Mouse (Mus musculus) embryonic fibroblast, embryonic 13.5 days (primary cell): ENCODE data around the gene Dtx2.

Source experiments
- CTCF ChIP-seq: IDR thresholded peaks from 2 replicates; pipeline ENCODE4 v1.5.1; 2011; ENCODE audit warnings: mild to moderate bottlenecking, control low read depth, low read length, moderate library complexity, borderline replicate concordance; ENCODE audit not compliant: insufficient read depth
- POLR2A ChIP-seq: IDR thresholded peaks from 2 replicates; pipeline ENCODE4 v1.6.1; 2011; ENCODE audit warnings: low read depth, mild to moderate bottlenecking, control low read depth, low read length, moderate library complexity

DNA sequence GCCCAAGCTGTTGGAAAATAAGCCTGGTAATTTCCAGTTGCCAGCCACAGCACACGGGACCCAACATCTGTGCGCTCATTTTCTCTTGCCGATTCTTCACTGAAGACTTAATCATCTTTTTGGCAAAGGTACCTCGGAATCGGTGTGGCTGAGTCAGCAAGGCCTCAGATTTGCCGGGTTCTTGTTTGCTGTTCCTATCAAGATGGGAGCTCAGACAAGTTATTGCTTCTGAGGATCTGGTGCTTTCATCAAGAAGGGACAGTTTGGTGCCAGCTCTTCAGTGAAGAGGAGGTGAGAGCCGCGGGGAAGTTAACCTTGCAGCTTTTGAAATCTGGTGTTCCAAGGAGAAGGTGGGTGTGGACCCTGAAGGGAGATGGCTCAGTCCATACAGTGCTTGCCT lies 1.6 kb downstream of the Dtx2 start:
- no peak for TF ChIP-seq CTCF
- no peak for TF ChIP-seq POLR2A
